Mouse (Mus musculus) urinary bladder, postnatal 10 days (tissue): ENCODE measurements around the gene Tbl3.
"Not testable (repeated sequence)": the region's sequence is repeated elsewhere in the genome, so short reads cannot be mapped to it uniquely, and the experiment has no call there.

ENCODE experiments used
- DNase-seq: peaks from one replicate; pipeline ENCODE4 v3.0.0; 2022; ENCODE audit warnings: low spot score

Tbl3 gene

GRCm38 (mm10) chr17:24727618-24728017 lies 20.2 kb upstream of the Tbl3 start, which contains the start of gene Rpl3l:
Gene Rpl3l, plus strand, starts transcription at chr17:24727820.
- DNase-seq = no peak

- no peak for DNase-seq
Observed at GRCm38 (mm10) chr17:24725637-24726390, 18.4 kb upstream of the Tbl3 start.

- DNase-seq = peak; percentile 91
Observed at GRCm38 (mm10) chr17:24724184-24724583, 16.7 kb upstream of the Tbl3 start, which contains the start of gene Ndufb10. Gene Ndufb10, minus strand, starts transcription at chr17:24724478.

GRCm38 (mm10) chr17:24723881-24724180 lies 16.4 kb upstream of the Tbl3 start:
- no peak for DNase-seq

- no peak for DNase-seq
Observed at GRCm38 (mm10) chr17:24723122-24723880, 15.8 kb upstream of the Tbl3 start.

GRCm38 (mm10) chr17:24722220-24722924 lies 14.9 kb upstream of the Tbl3 start:
- no peak for DNase-seq

- DNase-seq = not testable (repeated sequence)
Observed at GRCm38 (mm10) chr17:24721383-24721955, 14.0 kb upstream of the Tbl3 start.

GRCm38 (mm10) chr17:24720616-24721015 lies 13.2 kb upstream of the Tbl3 start:
- not testable (repeated sequence) for DNase-seq

GRCm38 (mm10) chr17:24719494-24720222 lies 12.2 kb upstream of the Tbl3 start:
- DNase-seq = peak; percentile 96

- DNase-seq = not testable (repeated sequence)
Observed at GRCm38 (mm10) chr17:24718938-24719337, 11.5 kb upstream of the Tbl3 start.

GRCm38 (mm10) chr17:24717943-24718342 lies 10.5 kb upstream of the Tbl3 start, which contains the start of the genes Rnf151 and Rps2:
Gene Rnf151, minus strand, starts transcription at chr17:24718063.
Gene Rps2, plus strand, starts transcription at chr17:24718116.
- no peak for DNase-seq

GRCm38 (mm10) chr17:24716166-24716682 lies 8.8 kb upstream of the Tbl3 start:
- DNase-seq = no peak

GRCm38 (mm10) chr17:24715556-24715955 lies 8.1 kb upstream of the Tbl3 start:
- no peak for DNase-seq

- DNase-seq = no peak
Observed at GRCm38 (mm10) chr17:24708646-24709045, 1.2 kb upstream of the Tbl3 start.

GRCm38 (mm10) chr17:24707801-24708425 lies 453 bp upstream of the Tbl3 start:
- DNase-seq = no peak

- DNase-seq = no peak
Observed at GRCm38 (mm10) chr17:24705821-24706220, 1.6 kb downstream of the Tbl3 start.

- no peak for DNase-seq
Observed at GRCm38 (mm10) chr17:24701251-24701650, 6.2 kb downstream of the Tbl3 start.

- DNase-seq = no peak
Observed at GRCm38 (mm10) chr17:24699473-24699872, 8.0 kb downstream of the Tbl3 start.

- DNase-seq = no peak
Observed at GRCm38 (mm10) chr17:24698715-24699114, 8.7 kb downstream of the Tbl3 start.

GRCm38 (mm10) chr17:24697985-24698384 lies 9.5 kb downstream of the Tbl3 start:
- no peak for DNase-seq
